Mouse (Mus musculus): ENCODE measurements around the gene Stoml1. TPM values are rescaled to one million over a fixed set of nuclear protein-coding genes. Genes with fewer than 3 reads are reported as not detected.

Gene Stoml1
- total RNA-seq, 2 experiments from 2014 or later, result 78.6 to 78.7 TPM

- H3K4me3 ChIP-seq, result no peak overlapping the region
- no peak for TF ChIP-seq CTCF (conservative IDR thresholded peaks at IDR 0.05)
- H3K27ac ChIP-seq, result no peak overlapping the region
- DNase-seq (ENCODE audit: low spot score in 2 of 2), result no peak
Measured at GRCm38 (mm10) chr9:58299356-58299799, 46.4 kb downstream of the Stoml1 start.

- no peak for TF ChIP-seq CTCF (conservative IDR thresholded peaks at IDR 0.05)
- no peak for DNase-seq (ENCODE audit: low spot score in 2 of 2)
- H3K27ac ChIP-seq, result no peak overlapping the region
- no peak overlapping the region for H3K4me3 ChIP-seq
Measured at GRCm38 (mm10) chr9:58303115-58303514, 50.2 kb downstream of the Stoml1 start.

DNA sequence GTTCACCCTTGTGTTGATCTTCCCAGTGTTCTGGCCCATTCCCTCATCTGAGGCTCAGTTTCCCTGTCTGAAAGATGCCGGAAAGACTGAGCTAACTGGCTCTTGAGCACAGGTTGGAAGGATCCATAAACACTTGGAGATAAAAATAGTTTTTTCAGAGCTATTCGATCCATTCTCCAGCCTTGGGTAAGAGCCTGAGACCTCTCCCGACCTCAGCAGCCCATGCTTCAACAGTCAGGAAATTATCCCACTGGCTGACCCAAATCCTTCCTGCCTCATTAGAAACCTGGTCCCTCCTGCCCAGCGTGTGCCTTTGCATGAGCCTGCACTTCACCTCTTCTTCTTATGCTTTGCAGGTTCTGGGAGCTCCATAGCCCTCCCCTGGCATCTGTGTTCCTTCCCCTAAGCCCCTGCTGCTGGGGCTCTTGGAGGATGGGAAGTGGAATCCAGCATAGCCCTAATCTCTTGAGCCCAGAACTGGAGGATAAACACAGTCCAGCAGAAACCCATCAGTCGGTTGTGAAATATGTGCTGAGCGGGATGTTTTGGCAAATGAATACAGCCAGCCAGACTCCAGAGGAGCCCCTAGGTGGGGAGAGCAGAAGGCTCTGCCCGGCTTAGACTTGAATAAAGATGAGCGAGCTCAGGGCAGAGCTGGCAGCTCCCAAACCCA is 50.8 kb downstream of the Stoml1 start:
- no peak overlapping the region for H3K4me3 ChIP-seq
- DNase-seq (ENCODE audit: low spot score in 2 of 2), result no peak
- no peak for TF ChIP-seq CTCF (conservative IDR thresholded peaks at IDR 0.05)
- no peak overlapping the region for H3K27ac ChIP-seq

DNA sequence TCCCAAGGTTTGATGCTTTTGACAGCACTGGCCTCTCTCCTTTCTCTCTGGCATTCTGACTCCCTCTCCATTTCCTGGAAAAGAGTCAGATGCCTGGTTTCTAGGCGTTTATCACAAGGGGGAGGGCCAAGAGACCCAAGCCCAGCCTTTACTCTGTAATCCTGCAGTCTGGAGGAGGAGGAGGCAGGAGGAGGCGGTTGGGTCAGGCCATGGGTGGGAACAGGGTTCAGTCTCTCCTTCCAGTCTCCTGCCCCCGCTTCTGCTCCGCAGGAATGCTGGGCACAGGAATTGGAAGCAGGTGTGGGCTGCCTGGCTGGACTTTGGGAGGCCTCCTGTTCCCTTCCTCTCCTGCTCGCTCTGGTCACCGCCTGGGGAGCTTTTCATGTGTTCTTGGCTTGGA is 52.7 kb downstream of the Stoml1 start:
- H3K4me3 ChIP-seq, result no peak overlapping the region
- no peak for DNase-seq (ENCODE audit: low spot score in 2 of 2)
- TF ChIP-seq CTCF (conservative IDR thresholded peaks at IDR 0.05), result no peak
- H3K27ac ChIP-seq, result no peak overlapping the region

DNA sequence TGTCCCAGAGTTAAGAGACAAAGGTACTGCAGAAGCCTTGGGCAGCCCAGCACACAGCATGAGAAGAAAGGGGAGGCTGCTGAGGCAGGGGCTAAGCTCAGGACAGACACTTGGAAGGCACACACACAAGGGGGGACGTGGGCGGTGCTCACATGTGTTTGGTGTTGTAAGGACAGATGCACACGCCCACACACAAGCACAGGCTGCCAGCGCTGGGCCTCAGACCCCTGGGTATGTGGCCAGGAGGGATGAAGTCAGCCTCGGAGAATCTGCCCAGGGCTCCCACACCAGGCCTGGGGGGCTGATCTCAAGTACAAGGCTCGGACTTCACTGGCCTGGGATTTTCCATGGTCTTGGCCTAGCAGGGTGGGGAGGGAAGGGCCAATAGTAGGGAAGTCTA is 55.4 kb downstream of the Stoml1 start:
- no peak overlapping the region for H3K27ac ChIP-seq
- TF ChIP-seq CTCF (conservative IDR thresholded peaks at IDR 0.05), result no peak

DNA sequence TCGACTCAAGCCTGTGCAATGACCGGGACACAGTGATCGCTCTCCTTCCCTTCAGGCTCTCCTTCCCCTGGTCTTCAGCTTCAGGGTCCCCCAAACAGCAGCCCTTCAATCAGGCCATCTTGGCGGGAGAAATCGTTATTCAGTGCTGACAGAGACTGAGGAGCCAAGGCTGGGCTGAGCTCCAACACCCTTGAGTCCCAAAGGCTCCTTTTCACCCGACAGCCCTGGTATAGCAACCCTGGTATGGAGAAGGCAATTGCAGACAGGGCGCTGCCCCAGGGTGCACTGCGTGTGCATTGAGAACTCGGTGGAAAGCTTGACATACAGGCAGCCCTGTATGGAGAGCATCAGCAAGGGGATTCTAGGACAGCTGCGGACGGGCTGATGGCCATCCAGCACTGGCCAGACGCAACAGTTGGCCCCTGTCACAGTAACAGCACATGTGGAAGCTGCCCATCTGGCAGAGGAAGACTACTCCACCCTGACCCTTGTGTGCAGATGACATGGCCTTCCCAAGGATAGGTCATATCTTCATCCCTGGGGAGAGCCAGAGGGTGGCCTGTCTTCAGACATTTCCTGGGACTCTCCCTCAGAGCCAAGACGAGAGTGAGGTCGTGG is 57.2 kb downstream of the Stoml1 start:
- TF ChIP-seq CTCF (conservative IDR thresholded peaks at IDR 0.05), result no peak
- H3K27ac ChIP-seq, result no peak overlapping the region
- no peak for DNase-seq (ENCODE audit: low spot score in 2 of 2)
- H3K4me3 ChIP-seq, result no peak overlapping the region

More for the DNA sequence above, 55.4 kb downstream of the Stoml1 start:
- DNase-seq (ENCODE audit: low spot score in 2 of 2), result peak; percentile 48 to 56
- H3K4me3 ChIP-seq, result no peak overlapping the region

GRCm38 (mm10) chr9:58311191-58311910 is 58.4 kb downstream of the Stoml1 start:
- no peak for DNase-seq (ENCODE audit: low spot score in 2 of 2)
- no peak overlapping the region for H3K27ac ChIP-seq
- TF ChIP-seq CTCF (conservative IDR thresholded peaks at IDR 0.05), result peak; percentile 58
- no peak overlapping the region for H3K4me3 ChIP-seq

Small RNAs within 50 kb of the gene (microRNA-seq; reads per million reads assigned to microRNA genes)
- 0 reads per million in 2 experiments for gene Mir6385

Other genes starting within 250 kb of the Stoml1 start
- gene Cyp11a1, start 246.8 kb upstream of the Stoml1 start, total RNA-seq (2021), result 1 to 10 TPM in 1 of 2 experiments, under 1 TPM in 1; 0.79 to 1.7 TPM
- gene Stra6, start 189.4 kb upstream of the Stoml1 start, total RNA-seq (2021), result 10 to 100 TPM; 17.1 to 17.7 TPM
- under 1 TPM; 0.29 to 0.49 TPM for gene Ccdc33, start 134.3 kb upstream of the Stoml1 start, total RNA-seq (2021)
- 10 to 100 TPM; 12.8 to 14.2 TPM for gene Islr, start 48.9 kb upstream of the Stoml1 start, total RNA-seq (2021)
- gene Islr2, start 48.8 kb upstream of the Stoml1 start, total RNA-seq (2021), result 100 to 1,000 TPM; 134 to 136 TPM
- 10 to 100 TPM; 11.9 to 14.2 TPM for gene Pml, start 3.4 kb upstream of the Stoml1 start, total RNA-seq (2021)
- gene Loxl1, start 60.0 kb downstream of the Stoml1 start, total RNA-seq (2021), result 1 to 10 TPM; 3.2 to 3.3 TPM
- not detected for gene Tbc1d21, start 117.3 kb downstream of the Stoml1 start, total RNA-seq (2021)
- 100 to 1,000 TPM; 236 to 254 TPM for gene Insyn1, start 235.4 kb downstream of the Stoml1 start, total RNA-seq (2021)